Mouse (Mus musculus): ENCODE results near the gene Trip6. TPM values are rescaled to one million over a fixed set of nuclear protein-coding genes. Genes with fewer than 3 reads are reported as not detected.

The Trip6 gene
- total RNA-seq (2023): 1 to 10 TPM; 8.5 to 9.7 TPM

DNA sequence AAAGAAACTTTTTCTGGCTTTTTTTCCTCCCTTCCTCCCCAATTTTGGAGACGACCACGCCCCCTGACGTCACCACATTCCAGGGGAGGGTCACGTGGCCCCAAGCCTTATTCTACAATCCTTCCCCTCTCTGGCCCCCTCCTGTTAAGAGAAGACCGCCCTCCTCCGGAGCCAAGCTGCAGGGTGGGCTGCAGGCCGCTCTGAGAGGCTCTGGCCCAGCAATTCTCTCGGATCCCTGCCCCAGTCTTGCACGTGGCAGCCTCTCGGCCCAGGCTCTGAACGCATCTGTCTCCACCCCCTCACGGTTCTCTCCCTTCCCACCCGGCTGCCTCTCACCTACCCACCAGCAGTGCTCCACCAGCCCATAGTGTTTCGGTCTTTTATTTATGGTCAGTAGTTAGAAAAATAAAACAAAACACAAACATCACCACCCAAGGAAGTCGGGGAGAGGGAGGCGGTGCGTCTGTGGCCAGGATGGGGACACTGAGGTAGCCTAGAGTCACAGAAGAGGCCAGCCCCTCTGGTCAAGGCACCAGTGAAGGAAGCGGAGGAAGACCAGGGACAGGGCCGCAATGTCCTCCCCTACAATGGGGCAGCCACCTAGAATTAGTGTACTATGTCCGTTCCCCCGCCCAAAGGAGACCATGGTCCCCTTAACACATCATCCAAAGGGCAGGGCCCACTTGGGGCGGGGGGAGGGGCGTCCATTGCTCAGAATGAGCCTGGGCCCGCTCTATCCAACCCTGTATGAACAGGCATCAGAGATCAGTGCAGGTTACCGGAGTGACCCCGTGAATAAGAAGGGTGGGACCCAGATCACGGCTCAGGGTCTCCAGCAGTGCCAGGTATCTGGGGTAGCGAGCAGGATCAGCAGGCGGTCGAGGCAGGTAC lies at the start of gene Trip6:
Gene Trip6 (minus strand): TSS at position 212 of the 891 bp plus-strand sequence.

DNA sequence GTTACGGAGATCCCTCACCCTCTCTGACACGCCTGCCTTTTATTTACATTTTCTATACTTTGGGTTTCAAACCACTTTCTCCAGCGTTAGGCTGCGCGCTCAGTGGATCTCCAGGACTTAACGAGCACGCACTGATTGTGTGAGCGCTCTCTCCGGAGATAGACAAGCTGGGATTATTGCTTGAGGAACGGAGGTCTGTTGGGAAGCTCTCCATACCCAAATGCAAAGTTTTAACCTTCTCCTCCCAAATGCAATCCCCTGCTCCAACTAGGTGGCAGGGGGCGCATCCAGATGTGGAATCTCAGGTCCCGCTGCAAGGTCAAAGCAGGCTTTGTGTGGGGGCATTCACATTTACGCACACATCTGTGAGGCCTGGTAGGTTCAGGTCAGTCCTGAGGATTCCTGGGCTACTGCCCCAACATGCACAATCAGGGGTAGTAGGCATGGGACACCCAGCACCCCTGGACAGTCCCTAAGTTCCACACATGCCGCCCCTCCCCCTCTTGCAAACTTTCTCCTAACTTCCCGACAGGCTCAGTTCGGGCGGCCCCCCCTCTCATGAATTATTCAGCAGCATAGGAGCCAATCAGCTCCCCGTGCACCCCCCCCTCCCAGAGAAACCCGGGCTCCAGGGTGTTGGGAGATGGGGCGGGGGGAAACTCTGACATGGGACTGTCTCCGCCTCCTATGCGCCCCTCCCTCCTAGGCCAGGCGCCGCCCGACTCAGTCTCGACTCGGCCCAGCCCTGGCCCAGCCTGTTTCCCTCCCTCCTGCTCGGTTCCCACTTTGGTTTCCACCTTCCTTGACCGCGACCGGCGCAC lies 35.4 kb upstream of the Trip6 start, which contains the start of gene Ephb4:
Gene Ephb4 (plus strand): TSS at position 726 of the 821 bp plus-strand sequence.

DNA sequence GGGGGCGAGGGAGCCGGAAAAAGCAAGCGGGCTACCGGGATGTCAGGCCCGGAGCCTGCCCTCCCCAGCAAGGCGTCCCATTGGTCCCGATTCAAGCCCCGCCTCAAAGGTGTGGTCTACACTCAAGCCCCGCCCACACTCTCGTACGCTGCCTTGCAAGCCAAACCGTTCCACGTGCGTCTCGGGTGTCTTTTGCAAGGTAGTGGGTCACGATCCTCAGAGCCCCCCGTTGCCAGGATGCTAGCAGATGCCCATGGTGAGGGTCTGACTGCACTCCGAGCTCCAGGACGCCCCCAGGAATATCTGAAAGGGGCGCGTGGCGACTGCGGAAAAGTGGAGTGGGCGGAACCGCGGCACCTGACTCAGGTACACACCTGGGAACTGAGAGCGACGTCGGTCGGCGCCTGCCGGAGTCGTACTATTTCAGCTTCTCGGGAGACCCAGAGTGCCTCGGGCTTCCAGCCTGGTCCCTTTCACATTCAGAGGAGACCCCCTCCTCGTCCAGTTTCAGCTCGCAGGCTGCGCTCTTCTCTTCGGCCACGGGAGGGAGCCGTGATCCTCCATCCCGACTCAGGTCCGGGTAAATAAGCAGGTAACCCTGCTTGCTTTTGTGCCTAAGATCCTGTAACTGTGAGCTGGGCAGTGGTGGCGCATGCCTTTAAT lies 19.4 kb upstream of the Trip6 start, which contains the start of gene Slc12a9:
Gene Slc12a9 (minus strand): TSS at position 86 of the 663 bp plus-strand sequence.

GRCm38 (mm10) chr5:137307071-137307912 lies 6.9 kb downstream of the Trip6 start, which contains the start of gene Srrt:
Srrt (minus strand) TSS chr5:137307674.

DNA sequence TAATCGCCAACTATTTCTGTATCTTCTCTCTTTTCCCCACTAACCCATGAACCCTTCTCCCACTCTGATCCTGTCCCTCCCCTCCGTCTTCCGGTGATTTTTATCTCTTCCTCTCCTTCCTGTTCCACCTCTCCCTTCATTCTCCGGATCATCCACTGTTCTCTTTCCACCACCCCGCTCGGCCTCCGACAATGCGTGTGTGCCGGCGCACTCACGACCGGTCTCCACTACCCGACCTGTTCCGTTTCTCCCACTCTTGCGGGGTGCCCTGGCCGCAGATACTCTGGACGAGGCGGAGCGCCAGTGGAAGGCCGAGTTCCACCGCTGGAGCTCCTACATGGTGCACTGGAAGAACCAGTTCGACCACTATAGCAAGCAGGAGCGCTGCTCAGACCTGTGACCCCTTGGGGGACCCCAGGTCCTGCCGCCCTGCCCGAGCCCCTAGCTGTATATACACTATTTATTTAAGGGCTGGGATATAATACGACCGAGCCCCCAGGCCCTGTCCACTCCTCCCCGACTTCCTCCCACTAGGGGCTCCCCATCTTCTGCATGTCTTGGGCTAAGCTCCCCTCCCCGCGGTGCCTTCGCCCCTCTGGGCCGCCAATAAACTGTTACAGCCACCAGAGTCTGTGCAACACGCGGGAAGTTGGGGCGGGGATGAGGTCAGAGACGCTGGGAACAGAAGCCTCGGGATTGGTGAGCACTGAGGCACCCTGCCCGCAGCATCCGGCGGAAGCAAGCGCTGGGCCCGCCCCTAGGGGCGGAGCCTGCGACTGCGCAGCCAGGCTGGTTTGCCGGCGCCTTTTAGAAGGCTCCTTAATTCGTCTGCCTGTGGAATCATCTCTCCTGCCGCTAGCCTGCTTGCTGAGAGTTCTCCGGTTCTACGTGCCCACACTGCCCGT lies 20.1 kb downstream of the Trip6 start, which contains the start of gene Ufsp1:
Gene Ufsp1 (plus strand): TSS at position 791 of the 905 bp plus-strand sequence.

GRCm38 (mm10) chr5:137287032-137287952 lies 26.9 kb downstream of the Trip6 start, which contains the start of gene Ache:
Ache (plus strand) TSS chr5:137287519.

Other genes with a start within 250 kb of the Trip6 start
- gene Serpine1, start 242.1 kb downstream of the Trip6 start, total RNA-seq (2023): not detected
- gene Trim56, start 198.2 kb downstream of the Trip6 start, total RNA-seq (2023): 100 to 1,000 TPM in 1 of 2 experiments, 10 to 100 TPM in 1; 90.0 to 103 TPM
- gene Muc3, start 165.1 kb downstream of the Trip6 start, total RNA-seq (2023): not detected
- 10 to 100 TPM in 1 of 2 experiments, 1 to 10 TPM in 1; 9.8 to 11.4 TPM for gene Muc3a, start 102.0 kb downstream of the Trip6 start, total RNA-seq (2023)
- 1 to 10 TPM in 1 of 2 experiments, under 1 TPM in 1; 0.27 to 1.2 TPM for gene Ache, start 26.9 kb downstream of the Trip6 start, total RNA-seq (2023)
- 1 to 10 TPM in 1 of 2 experiments, not detected in 1; 1.8 TPM for gene Ufsp1, start 19.8 kb downstream of the Trip6 start, total RNA-seq (2023)
- 100 to 1,000 TPM; 428 to 439 TPM for gene Srrt, start 6.7 kb downstream of the Trip6 start, total RNA-seq (2023)
- 10 to 100 TPM; 22.1 to 23.7 TPM for gene Slc12a9, start 19.2 kb upstream of the Trip6 start, total RNA-seq (2023)
- not detected for gene Ephb4, start 35.7 kb upstream of the Trip6 start, total RNA-seq (2023)
- gene Zan, start 162.7 kb upstream of the Trip6 start, total RNA-seq (2023): under 1 TPM; 0.21 to 0.23 TPM
- gene Pop7, start 188.1 kb upstream of the Trip6 start, total RNA-seq (2023): 10 to 100 TPM; 22.7 to 28.5 TPM
- gene Gigyf1, start 204.1 kb upstream of the Trip6 start, total RNA-seq (2023): 10 to 100 TPM; 95.7 to 97.2 TPM
- not detected for gene Epo, start 218.8 kb upstream of the Trip6 start, total RNA-seq (2023)
- gene Gnb2, start 219.1 kb upstream of the Trip6 start, total RNA-seq (2023): 100 to 1,000 TPM; 327 to 334 TPM
- not detected for gene Actl6b, start 239.1 kb upstream of the Trip6 start, total RNA-seq (2023)

All from T-cell, adult 66 days (primary cell).